Mouse (Mus musculus) erythroblast, embryonic 14.5 days (primary cell): ENCODE results near the gene Ttc29. TPM values are rescaled to one million over a fixed set of nuclear protein-coding genes. Genes with fewer than 3 reads are reported as not detected.

Source experiments
- H3K27me3 ChIP-seq: 2 replicates; pipeline ENCODE4 v1.6.1; 2012; ENCODE audit warnings: inconsistent platforms; ENCODE audit not compliant: control insufficient read depth
- H3K36me3 ChIP-seq: 2 replicates; pipeline ENCODE4 v1.6.1; 2012; ENCODE audit warnings: mild to moderate bottlenecking, inconsistent platforms; ENCODE audit not compliant: control insufficient read depth
- H3K4me1 ChIP-seq: 2 replicates; pipeline ENCODE4 v1.6.1; 2012; ENCODE audit warnings: inconsistent platforms; ENCODE audit not compliant: control insufficient read depth
- H3K4me3 ChIP-seq: replicated peaks from 2 replicates; pipeline ENCODE3; 2012; ENCODE audit warnings: moderate library complexity, mild to moderate bottlenecking, inconsistent platforms
- H3K9me3 ChIP-seq: 2 replicates; pipeline ENCODE4 v1.6.1; 2012; ENCODE audit warnings: low read length, inconsistent platforms, mixed read lengths; ENCODE audit not compliant: control insufficient read depth
- GATA1 ChIP-seq: IDR thresholded peaks from 2 replicates; pipeline ENCODE4 v1.6.1; 2012; ENCODE audit warnings: low read length, inconsistent platforms, mixed read lengths
- TAL1 ChIP-seq: IDR thresholded peaks from 3 replicates; pipeline ENCODE4 v1.6.1; 2012; ENCODE audit warnings: low read length, inconsistent platforms, mixed read lengths
- polyA plus RNA-seq: library from polyadenylated mRNA; stranded (reverse); fragments of >175 nt; gene quantifications from 2 replicates; pipeline ENCODE4 v1.2.3, GENCODE M21; 2012

Ttc29 gene
- polyA plus RNA-seq, 1 experiment, result not detected

GRCm38 (mm10) chr8:78345705-78346104 is 132.6 kb downstream of the Ttc29 start:
- Histone ChIP-seq H3K4me1 (no peaks in the 10 kb centered on the region), H3K27me3 (no peaks in the 10 kb centered on the region), H3K36me3 (no peaks in the 10 kb centered on the region), H3K4me3 (no peak overlapping the region), H3K9me3 (no peaks in the 10 kb centered on the region)
- TF ChIP-seq TAL1, result no peak
- no peak for TF ChIP-seq GATA1

GRCm38 (mm10) chr8:78346131-78346621 is 133.1 kb downstream of the Ttc29 start:
- no peak for TF ChIP-seq TAL1
- no peaks in the 10 kb centered on the region for H3K9me3 ChIP-seq
- H3K4me3 ChIP-seq, result no peak overlapping the region
- H3K4me1 ChIP-seq, result no peaks in the 10 kb centered on the region
- H3K36me3 ChIP-seq, result no peaks in the 10 kb centered on the region
- H3K27me3 ChIP-seq, result no peaks in the 10 kb centered on the region

GRCm38 (mm10) chr8:78353902-78354301 is 140.8 kb downstream of the Ttc29 start:
- TF ChIP-seq TAL1, result no peak
- no peaks in the 10 kb centered on the region for H3K9me3 ChIP-seq
- H3K4me3 ChIP-seq, result no peak overlapping the region
- H3K27me3 ChIP-seq, result no peaks in the 10 kb centered on the region
- H3K36me3 ChIP-seq, result no peaks in the 10 kb centered on the region
- no peaks in the 10 kb centered on the region for H3K4me1 ChIP-seq

- Histone ChIP-seq H3K27me3 (no peaks in the 10 kb centered on the region), H3K9me3 (no peaks in the 10 kb centered on the region), H3K4me3 (no peak overlapping the region), H3K4me1 (no peaks in the 10 kb centered on the region), H3K36me3 (no peaks in the 10 kb centered on the region)
- no peak for TF ChIP-seq GATA1
- no peak for TF ChIP-seq TAL1
These were observed 141.7 kb downstream of the Ttc29 start for GRCm38 (mm10) chr8:78354801-78355200.

GRCm38 (mm10) chr8:78390756-78391155 is 177.7 kb downstream of the Ttc29 start:
- Histone ChIP-seq H3K4me3 (no peak overlapping the region), H3K36me3 (no peaks in the 10 kb centered on the region), H3K27me3 (no peaks in the 10 kb centered on the region), H3K9me3 (no peaks in the 10 kb centered on the region), H3K4me1 (no peaks in the 10 kb centered on the region)
- TF ChIP-seq TAL1, result no peak
- TF ChIP-seq GATA1, result no peak

GRCm38 (mm10) chr8:78419272-78419671 is 206.2 kb downstream of the Ttc29 start:
- Histone ChIP-seq H3K27me3 (peaks cover 39% of the 10 kb centered on the region), H3K36me3 (no peaks in the 10 kb centered on the region), H3K4me3 (no peak overlapping the region), H3K4me1 (no peaks in the 10 kb centered on the region), H3K9me3 (no peaks in the 10 kb centered on the region)
- TF ChIP-seq TAL1, result no peak
- TF ChIP-seq GATA1, result no peak

GRCm38 (mm10) chr8:78420101-78420503 is 207.0 kb downstream of the Ttc29 start:
- Histone ChIP-seq H3K4me1 (no peaks in the 10 kb centered on the region), H3K27me3 (peaks cover 39% of the 10 kb centered on the region), H3K36me3 (no peaks in the 10 kb centered on the region), H3K9me3 (no peaks in the 10 kb centered on the region), H3K4me3 (no peak overlapping the region)
- TF ChIP-seq GATA1 (no peak), TAL1 (no peak)

- H3K9me3 ChIP-seq, result no peaks in the 10 kb centered on the region
- no peaks in the 10 kb centered on the region for H3K4me1 ChIP-seq
- H3K4me3 ChIP-seq, result no peak overlapping the region
- TF ChIP-seq GATA1 (no peak), TAL1 (no peak)
- H3K36me3 ChIP-seq, result no peaks in the 10 kb centered on the region
- H3K27me3 ChIP-seq, result peaks cover 66% of the 10 kb centered on the region
These were observed 210.8 kb downstream of the Ttc29 start for GRCm38 (mm10) chr8:78423937-78424336.

GRCm38 (mm10) chr8:78426455-78426854 is 213.4 kb downstream of the Ttc29 start:
- Histone ChIP-seq H3K4me3 (no peak overlapping the region), H3K27me3 (peaks cover 50% of the 10 kb centered on the region), H3K9me3 (no peaks in the 10 kb centered on the region), H3K4me1 (no peaks in the 10 kb centered on the region), H3K36me3 (no peaks in the 10 kb centered on the region)
- no peak for TF ChIP-seq GATA1
- no peak for TF ChIP-seq TAL1

GRCm38 (mm10) chr8:78426875-78427768 is 214.0 kb downstream of the Ttc29 start:
- H3K9me3 ChIP-seq, result no peaks in the 10 kb centered on the region
- no peaks in the 10 kb centered on the region for H3K4me1 ChIP-seq
- no peak for TF ChIP-seq TAL1
- no peak for TF ChIP-seq GATA1
- no peak overlapping the region for H3K4me3 ChIP-seq
- H3K27me3 ChIP-seq, result peaks cover 52% of the 10 kb centered on the region
- no peaks in the 10 kb centered on the region for H3K36me3 ChIP-seq
